Mouse (Mus musculus) bone marrow macrophage, adult 2 months (primary cell): ENCODE measurements around the gene Hist1h4k.
"Not testable (repeated sequence)": the region's sequence is repeated elsewhere in the genome, so short reads cannot be mapped to it uniquely, and the experiment has no call there.

Source experiments
- CTCF ChIP-seq: IDR thresholded peaks from 2 replicates; pipeline ENCODE4 v1.5.1; 2012; ENCODE audit warnings: low read depth, mild to moderate bottlenecking, low read length, moderate library complexity
- POLR2A ChIP-seq: IDR thresholded peaks from 2 replicates; pipeline ENCODE4 v1.6.1; 2012; ENCODE audit warnings: mild to moderate bottlenecking, low read depth, low read length, borderline replicate concordance

DNA sequence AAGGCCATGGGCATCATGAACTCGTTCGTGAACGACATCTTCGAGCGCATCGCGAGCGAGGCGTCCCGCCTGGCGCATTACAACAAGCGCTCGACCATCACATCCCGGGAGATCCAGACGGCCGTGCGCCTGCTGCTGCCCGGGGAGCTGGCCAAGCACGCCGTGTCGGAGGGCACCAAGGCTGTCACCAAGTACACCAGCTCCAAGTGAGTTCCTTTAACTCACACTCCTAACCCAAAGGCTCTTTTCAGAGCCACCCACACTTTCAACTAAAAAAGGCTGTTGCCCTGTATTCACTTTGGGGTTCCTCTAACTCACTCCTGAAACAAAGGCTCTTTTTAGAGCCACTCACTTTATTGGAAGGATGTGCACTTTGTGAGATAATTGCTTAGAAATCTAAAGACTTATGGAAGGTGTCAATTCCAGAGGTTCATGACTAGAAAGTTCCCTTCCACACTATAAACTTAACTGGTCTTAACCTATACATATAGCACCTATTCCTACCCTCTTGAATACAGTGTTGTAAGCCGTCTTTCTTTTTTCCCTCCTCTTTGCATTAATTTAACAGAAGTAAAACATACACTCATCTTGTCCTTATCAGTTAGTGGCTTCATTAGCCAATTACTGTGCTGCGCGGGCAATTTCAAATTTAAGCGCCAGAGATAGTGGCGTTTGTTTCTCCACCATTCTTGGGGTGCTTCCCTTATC lies 4.1 kb upstream of the Hist1h4k start:
- not testable (repeated sequence) for TF ChIP-seq POLR2A, CTCF
